Mouse (Mus musculus) liver, embryonic 14.5 days (tissue): ENCODE data around the gene Slc9c1. TPM values are rescaled to one million over a fixed set of nuclear protein-coding genes. Genes with fewer than 3 reads are reported as not detected.

Experiments used
- ATAC-seq: fragments of 200-750 bp; cut with Nextera tagmentation; 2 replicates; pipeline ENCODE4 v1.8.0; 2017; ENCODE audit warnings: moderate number of reproducible peaks, mild to moderate bottlenecking, moderate library complexity; ENCODE audit not compliant: insufficient read depth
- DNase-seq, 3 experiments: peaks; one replicate each; pipeline ENCODE4 v3.0.0-alpha.2; 2012 to 2013; ENCODE audit warnings: low read depth in 3 of 3, low spot score in 3 of 3
- H3K27ac ChIP-seq: fragments of 300-500 bp; sonication (generic); 2 replicates; pipeline ENCODE4 v1.5.1; 2014; ENCODE audit warnings: moderate library complexity, mild to moderate bottlenecking, control low read depth, inconsistent platforms
- H3K27me3 ChIP-seq: fragments of 300-500 bp; sonication (generic); 2 replicates; pipeline ENCODE4 v1.6.1; 2014; ENCODE audit warnings: mild to moderate bottlenecking, low read length, moderate library complexity; ENCODE audit not compliant: control insufficient read depth, insufficient read depth
- H3K36me3 ChIP-seq: fragments of 300-500 bp; sonication (generic); replicated peaks from 2 replicates; pipeline ENCODE4 v1.6.1; 2014; ENCODE audit warnings: low read depth; ENCODE audit not compliant: control insufficient read depth, insufficient read depth
- H3K4me1 ChIP-seq, 2 experiments: fragments of 200-500 bp in 1 of 2; fragments of 300-500 bp in 1 of 2; sonication (generic) in 1 of 2; replicated peaks; 2 replicates each; pipeline ENCODE4 v1.6.1; 2012 to 2014; ENCODE audit warnings: antibody characterized with exemption in 1 of 2, inconsistent platforms in 1 of 2, low read length in 1 of 2; ENCODE audit not compliant: control insufficient read depth in 2 of 2, insufficient read depth in 2 of 2
- H3K4me2 ChIP-seq: fragments of 300-500 bp; sonication (generic); 2 replicates; pipeline ENCODE4 v1.6.1; 2014; ENCODE audit warnings: low read depth, mild to moderate bottlenecking, control low read depth, moderate library complexity
- H3K4me3 ChIP-seq, 2 experiments: fragments of 200-500 bp in 1 of 2; fragments of 300-500 bp in 1 of 2; sonication (generic) in 1 of 2; 2 replicates each; pipeline ENCODE4 v1.5.1; 2012 to 2014; ENCODE audit warnings: low read depth in 2 of 2, low read length in 2 of 2, mild to moderate bottlenecking in 2 of 2, control low read depth in 1 of 2, inconsistent platforms in 1 of 2, moderate library complexity in 1 of 2; ENCODE audit not compliant: insufficient read depth in 1 of 2
- H3K9ac ChIP-seq: fragments of 300-500 bp; sonication (generic); replicated peaks from 2 replicates; pipeline ENCODE4 v1.6.1; 2014; ENCODE audit warnings: mild to moderate bottlenecking, control low read depth, moderate library complexity
- H3K9me3 ChIP-seq: fragments of 300-500 bp; sonication (generic); 2 replicates; pipeline ENCODE4 v1.6.1; 2016; ENCODE audit warnings: low read length, mixed read lengths; ENCODE audit not compliant: control insufficient read depth
- CTCF ChIP-seq: IDR thresholded peaks from 2 replicates; pipeline ENCODE4 v1.5.1; 2016; ENCODE audit warnings: antibody characterized with exemption, low read depth, control low read depth
- EP300 ChIP-seq: IDR thresholded peaks from 2 replicates; pipeline ENCODE4 v1.6.1; 2016; ENCODE audit warnings: antibody characterized with exemption, low read depth
- WGBS: fragments of 180-500 bp; shearing (Covaris S2); extraction: QIAGEN DNeasy Blood & Tissue Kit; methylation state at CpG from one replicate; pipeline ENCODE4 v1.1.7; 2014; ENCODE audit not compliant: insufficient replicate concordance; 5-methylcytosine and 5-hydroxymethylcytosine counted together
- polyA plus RNA-seq, 2 experiments: library from polyadenylated mRNA; depleted of rRNA in 1 of 2; stranded (reverse) in 1 of 2; unstranded in 1 of 2; fragments of >200 nt; fragmentation: Nextera tagmentation in 1 of 2; extraction: Ambion mirVana in 1 of 2; gene quantifications; 2 replicates each; pipeline versions ENCODE4 v1.2.1 to v1.2.3; 2012 to 2014

The Slc9c1 gene
- polyA plus RNA-seq, 2 experiments, result not detected

GRCm38 (mm10) chr16:45623230-45623629 is 88.1 kb downstream of the Slc9c1 start:
- WGBS, result 15% methylated on average over 4 of the region's 4 CpGs
- Histone ChIP-seq H3K4me1 (peaks cover 3 to 18% of the 10 kb centered on the region in 2 experiments), H3K4me2 (no peak overlapping the region), H3K27ac (no peak overlapping the region), H3K36me3 (no peaks in the 10 kb centered on the region), H3K27me3 (no peaks in the 10 kb centered on the region), H3K9ac (no peak overlapping the region), H3K9me3 (no peaks in the 10 kb centered on the region), H3K4me3 (no peak overlapping the region)
- no peak for DNase-seq
- TF ChIP-seq CTCF, result no peak
- no peak for TF ChIP-seq EP300
- ATAC-seq, result no peak

DNA sequence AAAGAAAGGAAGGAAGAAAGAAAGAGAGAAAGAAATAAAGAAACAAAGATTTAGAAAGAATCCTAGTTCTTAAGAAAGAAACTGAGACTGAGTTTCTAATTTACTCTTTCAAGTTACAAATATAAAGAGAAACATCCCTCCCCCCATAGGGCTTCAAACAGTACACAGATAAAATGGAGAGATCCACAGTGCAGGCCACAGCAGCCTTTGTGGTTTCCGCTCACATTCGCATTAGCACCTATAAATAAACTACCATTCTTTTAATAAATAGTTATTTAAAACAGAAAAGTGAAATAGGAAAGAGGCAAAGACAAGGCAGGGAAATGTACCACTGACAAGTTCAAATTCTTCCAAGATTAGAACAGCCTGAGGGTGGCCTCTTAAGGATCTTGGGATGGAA is 89.7 kb downstream of the Slc9c1 start:
- ATAC-seq (no peak), DNase-seq (no peak)
- Histone ChIP-seq H3K4me1 (peaks cover 1 to 14% of the 10 kb centered on the region in 2 experiments), H3K4me2 (no peak overlapping the region), H3K36me3 (no peaks in the 10 kb centered on the region), H3K27me3 (no peaks in the 10 kb centered on the region), H3K9ac (no peak overlapping the region), H3K27ac (no peak overlapping the region), H3K9me3 (no peaks in the 10 kb centered on the region), H3K4me3 (no peak overlapping the region)
- WGBS, result 13% methylated on average over 2 of the region's 2 CpGs
- TF ChIP-seq CTCF (no peak), EP300 (no peak)

DNA sequence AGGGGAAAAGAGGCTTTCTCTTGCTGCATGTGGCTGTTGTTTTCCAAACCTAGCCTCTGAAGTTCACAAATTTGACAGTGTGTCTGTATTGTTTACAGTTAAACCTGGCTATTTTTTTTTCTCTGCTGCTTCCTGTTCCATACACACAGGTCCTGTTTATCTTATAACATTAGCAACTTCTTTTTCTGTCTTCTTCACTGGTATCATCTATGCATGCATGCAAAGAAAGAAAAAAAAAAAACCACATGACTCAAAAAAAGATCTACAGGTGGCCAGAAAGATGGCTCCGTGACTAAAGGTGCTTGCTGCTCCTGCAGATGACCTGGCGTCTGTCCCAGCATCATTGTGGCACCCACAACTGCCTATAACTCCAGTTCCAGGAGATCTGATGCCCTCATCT is 90.2 kb downstream of the Slc9c1 start:
- H3K4me2 ChIP-seq, result no peak overlapping the region
- peaks cover 0 to 10% of the 10 kb centered on the region in 2 experiments; a peak in 3 of 4 replicates for H3K4me1 ChIP-seq
- H3K4me3 ChIP-seq, result no peak overlapping the region
- whole genome bisulfite sequencing, result 34% methylated on average over 2 of the region's 2 CpGs
- no peak overlapping the region for H3K9ac ChIP-seq
- no peaks in the 10 kb centered on the region for H3K27me3 ChIP-seq
- no peaks in the 10 kb centered on the region for H3K9me3 ChIP-seq
- no peaks in the 10 kb centered on the region for H3K36me3 ChIP-seq
- TF ChIP-seq EP300 (no peak), CTCF (no peak)
- DNase-seq (no peak), ATAC-seq (no peak)
- no peak overlapping the region for H3K27ac ChIP-seq

- no peaks in the 10 kb centered on the region for H3K27me3 ChIP-seq
- no peak for DNase-seq
- no peaks in the 10 kb centered on the region for H3K36me3 ChIP-seq
- H3K27ac ChIP-seq, result no peak overlapping the region
- no peaks in the 10 kb centered on the region for H3K9me3 ChIP-seq
- no peak overlapping the region for H3K4me2 ChIP-seq
- H3K4me1 ChIP-seq, result peaks cover 0 to 2% of the 10 kb centered on the region in 2 experiments; a peak in 1 of 4 replicates
- H3K9ac ChIP-seq, result no peak overlapping the region
- no peak for ATAC-seq
- WGBS, result 63% methylated on average over 8 of the region's 8 CpGs
- no peak overlapping the region for H3K4me3 ChIP-seq
- no peak for TF ChIP-seq CTCF
- no peak for TF ChIP-seq EP300
Measured at GRCm38 (mm10) chr16:45629497-45630105, 94.5 kb downstream of the Slc9c1 start.

DNA sequence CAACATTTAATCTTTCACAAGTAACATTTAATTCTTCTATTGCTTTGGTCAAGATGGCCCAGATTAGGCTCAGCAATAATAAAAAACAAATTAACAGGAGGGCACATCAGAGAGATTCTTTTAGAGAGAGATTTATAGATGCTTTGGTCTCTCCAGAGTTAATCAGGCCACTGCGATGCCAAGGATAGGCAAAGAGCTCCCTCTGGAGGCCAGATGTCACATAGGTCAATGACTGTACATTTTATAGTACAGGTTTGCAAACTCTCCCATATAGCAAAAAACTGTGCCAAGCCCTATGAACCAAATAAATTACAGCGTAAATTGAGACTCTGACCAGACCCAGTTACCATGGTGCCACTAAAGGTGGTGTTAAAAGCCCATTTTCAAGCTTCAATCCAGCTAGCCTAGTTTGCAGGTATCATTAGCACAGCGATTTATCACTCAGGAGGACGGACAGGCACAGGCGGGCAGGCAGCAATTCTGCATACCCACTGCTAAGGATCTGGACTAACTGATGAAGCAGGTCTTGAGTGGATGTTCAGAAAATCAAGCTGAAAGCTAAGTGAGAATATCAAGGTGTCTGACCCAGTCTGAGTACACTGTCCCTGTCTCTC is 95.3 kb downstream of the Slc9c1 start:
- WGBS, result 52% methylated on average over 5 of the region's 5 CpGs
- no peak overlapping the region for H3K4me2 ChIP-seq
- TF ChIP-seq EP300 (no peak), CTCF (peak; percentile 63)
- H3K4me1 ChIP-seq, result no peaks in the 10 kb centered on the region
- ATAC-seq, result no peak
- no peaks in the 10 kb centered on the region for H3K9me3 ChIP-seq
- no peak overlapping the region for H3K27ac ChIP-seq
- DNase-seq, result peak in 1 of 3 experiments; percentile 13
- no peaks in the 10 kb centered on the region for H3K36me3 ChIP-seq
- no peak overlapping the region for H3K9ac ChIP-seq
- no peak overlapping the region for H3K4me3 ChIP-seq
- no peaks in the 10 kb centered on the region for H3K27me3 ChIP-seq
